Mouse (Mus musculus) midbrain, postnatal 0 days (tissue): ENCODE results near the gene Slc16a3. TPM values are rescaled to one million over a fixed set of nuclear protein-coding genes. Genes with fewer than 3 reads are reported as not detected.

Experiments
- ATAC-seq: fragments of 200-750 bp; cut with Nextera tagmentation; 2 replicates; pipeline ENCODE4 v1.8.0; 2017; ENCODE audit warnings: moderate number of reproducible peaks, mild to moderate bottlenecking, moderate TSS enrichment, moderate library complexity; ENCODE audit not compliant: low FRiP score
- DNase-seq: peaks from one replicate; pipeline ENCODE4 v3.0.0-alpha.2; 2015; ENCODE audit warnings: low spot score
- H3K27ac ChIP-seq: fragments of 300-500 bp; sonication (generic); 2 replicates; pipeline ENCODE4 v1.5.1; 2014; ENCODE audit warnings: low read depth, mild to moderate bottlenecking, low read length, mixed read lengths
- H3K27me3 ChIP-seq: fragments of 300-500 bp; sonication (generic); 2 replicates; pipeline ENCODE4 v1.6.1; 2014; ENCODE audit warnings: low read length, control low read depth, mixed read lengths; ENCODE audit not compliant: insufficient read depth
- H3K36me3 ChIP-seq: fragments of 300-500 bp; sonication (generic); 2 replicates; pipeline ENCODE4 v1.6.1; 2014; ENCODE audit warnings: low read length, control low read depth, mixed read lengths; ENCODE audit not compliant: insufficient read depth
- H3K4me1 ChIP-seq: fragments of 300-500 bp; sonication (generic); 2 replicates; pipeline ENCODE4 v1.6.1; 2014; ENCODE audit warnings: mild to moderate bottlenecking, control low read depth, antibody characterized with exemption, low read length, mixed read lengths; ENCODE audit not compliant: insufficient read depth
- H3K4me2 ChIP-seq: fragments of 300-500 bp; sonication (generic); 2 replicates; pipeline ENCODE4 v1.6.1; 2014; ENCODE audit warnings: low read depth, mild to moderate bottlenecking, low read length, mixed read lengths; ENCODE audit not compliant: poor library complexity, severe bottlenecking
- H3K4me3 ChIP-seq: fragments of 300-500 bp; sonication (generic); 2 replicates; pipeline ENCODE4 v1.5.1; 2014; ENCODE audit warnings: low read depth, mild to moderate bottlenecking, low read length, moderate library complexity
- H3K9ac ChIP-seq: fragments of 300-500 bp; sonication (generic); replicated peaks from 2 replicates; pipeline ENCODE4 v1.6.1; 2014; ENCODE audit warnings: mild to moderate bottlenecking, low read length, moderate library complexity, mixed read lengths; ENCODE audit not compliant: poor library complexity, severe bottlenecking
- H3K9me3 ChIP-seq: fragments of 300-500 bp; sonication (generic); 2 replicates; pipeline ENCODE4 v1.6.1; 2016; ENCODE audit warnings: low read length, control low read depth
- CTCF ChIP-seq: IDR thresholded peaks from 2 replicates; pipeline ENCODE4 v1.5.1; 2016; ENCODE audit warnings: antibody characterized with exemption, mild to moderate bottlenecking
- WGBS: fragments of 180-500 bp; shearing (Covaris S2); extraction: QIAGEN DNeasy Blood & Tissue Kit; methylation state at CpG from one replicate; pipeline ENCODE4 v1.1.7; 2014; 5-methylcytosine and 5-hydroxymethylcytosine counted together
- polyA plus RNA-seq: library from polyadenylated mRNA; unstranded; fragments of >200 nt; fragmentation: Nextera tagmentation; extraction: Ambion mirVana; gene quantifications from 2 replicates; pipeline ENCODE4 v1.2.1, GENCODE M21; 2015
- total RNA-seq: library from RNA; depleted of rRNA; stranded (reverse); fragments of >200 nt; gene quantifications from 2 replicates; pipeline ENCODE4 v1.2.3, GENCODE M21; 2014

Slc16a3 gene
- total and polyA plus RNA-seq, 2 experiments from 2014 or later = 3.2 to 20.2 TPM

DNA sequence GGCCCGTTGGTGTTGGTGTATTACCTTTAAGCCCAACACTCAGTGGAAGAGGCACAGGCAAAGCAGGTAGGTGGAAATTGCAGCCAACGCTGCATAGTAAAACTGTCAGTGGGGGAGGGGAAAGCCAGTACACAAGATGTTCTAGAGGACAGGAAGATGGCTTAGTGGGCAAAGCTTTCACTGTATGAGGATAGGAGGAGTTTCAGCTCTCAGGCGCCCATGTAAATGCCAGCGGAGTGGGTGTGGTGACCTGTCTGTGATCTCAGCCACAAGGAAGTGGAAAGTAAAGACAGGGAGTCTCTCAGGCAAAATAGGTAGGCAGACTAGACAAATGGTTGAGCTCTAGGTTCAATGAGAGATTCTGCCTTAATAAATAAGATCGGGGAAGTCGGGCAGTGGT is 7.3 kb upstream of the Slc16a3 start:
- ATAC-seq (no peak), DNase-seq (no peak)
- Histone ChIP-seq H3K4me3 (no peak overlapping the region), H3K9me3 (no peaks in the 10 kb centered on the region), H3K36me3 (no peaks in the 10 kb centered on the region), H3K9ac (no peak overlapping the region), H3K27ac (no peak overlapping the region), H3K27me3 (no peaks in the 10 kb centered on the region), H3K4me2 (no peak overlapping the region), H3K4me1 (no peaks in the 10 kb centered on the region)
- 87% methylated on average over 6 of the region's 6 CpGs for WGBS
- no peak for TF ChIP-seq CTCF

DNA sequence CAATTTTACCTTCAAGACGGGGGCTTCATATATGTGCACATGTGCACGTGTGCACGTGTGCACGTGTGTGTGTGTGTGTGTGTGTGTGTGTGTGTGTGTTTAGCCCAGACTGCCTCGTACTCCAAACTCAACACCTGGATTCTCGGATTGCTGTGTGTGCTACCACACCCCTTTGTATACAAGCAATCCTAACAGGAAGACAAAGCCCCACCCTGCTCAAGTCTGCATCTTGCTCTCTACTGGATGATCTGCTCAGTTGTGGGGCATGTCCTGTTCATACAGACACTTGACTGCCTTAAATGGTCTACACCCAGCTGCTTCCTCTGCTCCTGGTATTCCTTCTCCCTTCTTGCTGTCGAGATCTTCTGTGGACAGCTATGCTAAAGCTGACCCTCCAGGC is 3.0 kb upstream of the Slc16a3 start:
- DNase-seq (no peak), ATAC-seq (no peak)
- no peak for TF ChIP-seq CTCF
- 86% methylated on average over 7 of the region's 7 CpGs for WGBS
- H3K4me2 ChIP-seq = no peak overlapping the region
- no peaks in the 10 kb centered on the region for H3K36me3 ChIP-seq
- H3K4me1 ChIP-seq = 0 out of 2 replicates have a peak, but pooled peaks cover 8% of the 10 kb centered on the region
- no peaks in the 10 kb centered on the region for H3K9me3 ChIP-seq
- H3K9ac ChIP-seq = no peak overlapping the region
- H3K4me3 ChIP-seq = no peak overlapping the region
- peaks cover 23% of the 10 kb centered on the region for H3K27me3 ChIP-seq
- no peak overlapping the region for H3K27ac ChIP-seq

DNA sequence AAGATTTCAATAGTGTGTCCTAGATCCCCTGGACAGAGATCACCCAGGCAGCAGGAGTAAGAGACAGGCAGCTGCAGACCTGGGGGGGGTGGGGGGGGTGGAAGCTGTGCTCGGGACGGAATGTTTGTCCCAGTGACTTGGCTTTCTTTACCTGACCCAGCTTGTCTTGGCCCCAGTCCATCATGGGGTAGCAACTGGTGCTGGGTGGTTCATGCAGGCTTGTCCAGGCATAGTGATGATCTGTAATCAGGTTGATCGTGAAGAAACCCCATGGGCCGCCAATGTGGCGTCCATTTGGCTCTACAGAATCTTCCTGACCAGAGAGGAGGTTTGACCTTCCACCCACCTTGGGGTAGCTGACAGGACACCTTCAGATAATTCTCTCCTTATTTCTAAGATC is 2.4 kb upstream of the Slc16a3 start:
- 0 out of 2 replicates have a peak, but pooled peaks cover 8% of the 10 kb centered on the region for H3K4me1 ChIP-seq
- no peaks in the 10 kb centered on the region for H3K36me3 ChIP-seq
- no peak overlapping the region for H3K4me2 ChIP-seq
- 95% methylated on average over 5 of the region's 5 CpGs for WGBS
- H3K27me3 ChIP-seq = peaks cover 25% of the 10 kb centered on the region
- no peak overlapping the region for H3K27ac ChIP-seq
- DNase-seq = no peak
- H3K9ac ChIP-seq = no peak overlapping the region
- no peak for TF ChIP-seq CTCF
- H3K4me3 ChIP-seq = no peak overlapping the region
- H3K9me3 ChIP-seq = no peaks in the 10 kb centered on the region
- no peak for ATAC-seq

DNA sequence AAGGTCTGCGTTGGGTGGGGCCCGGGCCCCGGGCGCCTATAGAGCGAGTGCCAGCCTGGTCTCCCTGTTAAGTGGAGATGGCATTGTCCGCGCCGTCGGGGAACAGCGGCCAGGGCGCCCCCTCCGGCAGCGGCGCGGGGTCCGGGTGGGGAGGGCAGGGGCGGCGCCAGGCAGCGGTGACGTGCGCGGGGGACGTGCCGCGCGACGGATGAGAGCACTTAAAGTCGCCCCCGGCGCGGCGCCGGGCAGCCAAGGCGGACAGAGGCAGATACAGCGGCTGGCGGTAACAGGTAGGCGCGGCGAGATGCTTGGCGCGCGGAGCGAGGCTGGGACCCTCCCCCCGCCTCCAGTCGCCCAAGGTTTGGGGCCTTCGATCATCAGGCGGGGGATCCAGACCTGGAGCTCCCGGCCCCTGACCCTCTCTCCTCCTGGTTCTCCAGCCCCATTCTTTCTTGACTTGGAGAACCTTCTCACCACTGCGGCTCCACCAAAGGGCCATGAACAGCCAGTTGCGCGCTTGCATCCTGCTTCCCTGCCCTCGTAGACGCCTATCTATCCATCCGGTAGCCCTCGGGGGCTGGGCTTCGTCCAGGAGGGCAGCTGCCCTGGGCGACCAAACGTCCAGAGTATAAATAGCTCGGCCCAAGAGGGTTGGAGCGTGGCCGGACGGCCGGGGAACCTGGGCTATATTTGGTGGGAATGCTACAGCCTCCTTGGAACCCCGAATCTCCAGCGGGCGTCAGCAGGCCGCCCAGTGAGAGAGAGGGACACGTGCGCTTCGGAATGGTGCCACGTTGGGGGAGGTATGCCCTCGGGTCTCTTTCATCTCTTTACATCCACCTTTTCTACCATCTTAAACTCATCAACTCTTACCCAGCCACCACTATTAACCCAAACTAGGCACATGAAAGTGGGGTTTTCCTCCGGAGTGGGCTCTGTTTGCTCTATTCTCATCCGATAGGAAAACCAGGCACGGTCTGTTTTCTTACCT is 876 bp downstream of the Slc16a3 start:
- Histone ChIP-seq H3K4me2 (peak overlapping the region; percentile 51), H3K9me3 (no peaks in the 10 kb centered on the region), H3K4me1 (0 out of 2 replicates have a peak, but pooled peaks cover 11% of the 10 kb centered on the region), H3K4me3 (peak overlapping the region; percentile 35), H3K27me3 (peaks cover 25% of the 10 kb centered on the region), H3K27ac (no peak overlapping the region), H3K9ac (0 out of 2 replicates have a peak overlapping the region, but pooled peaks have one; percentile 19), H3K36me3 (no peaks in the 10 kb centered on the region)
- no peak for ATAC-seq
- peak; percentile 12 for DNase-seq
- whole genome bisulfite sequencing = 3% methylated on average over 70 of the region's 75 CpGs
- no peak for TF ChIP-seq CTCF

DNA sequence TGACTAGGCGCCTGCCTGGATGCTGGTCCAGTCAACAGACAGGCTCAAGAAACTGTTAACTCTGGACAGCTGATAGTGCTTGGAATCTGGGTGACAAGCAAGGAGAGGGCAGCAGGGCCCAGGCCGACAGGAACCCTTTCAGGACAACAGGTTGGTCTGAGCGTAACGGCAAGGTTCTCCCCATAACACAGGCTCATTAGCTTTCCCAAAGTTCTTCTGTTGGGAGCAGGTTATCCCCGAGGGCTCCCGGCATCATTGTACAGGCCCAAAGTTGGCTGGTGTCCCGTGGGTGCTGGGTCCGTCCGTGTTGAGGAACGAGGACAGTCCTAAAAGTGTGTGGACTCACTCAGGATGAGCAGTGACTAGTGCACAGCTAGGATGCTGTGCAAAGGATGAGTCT is 1.6 kb downstream of the Slc16a3 start:
- no peaks in the 10 kb centered on the region for H3K9me3 ChIP-seq
- H3K4me1 ChIP-seq = 0 out of 2 replicates have a peak, but pooled peaks cover 11% of the 10 kb centered on the region
- DNase-seq (no peak), ATAC-seq (no peak)
- 25% methylated on average over 10 of the region's 10 CpGs for WGBS
- H3K27ac ChIP-seq = no peak overlapping the region
- H3K4me3 ChIP-seq = peak overlapping the region; percentile 35
- peak overlapping the region; percentile 63; the same call in 1 of the 2 replicates for H3K4me2 ChIP-seq
- no peak overlapping the region for H3K9ac ChIP-seq
- no peak for TF ChIP-seq CTCF
- no peaks in the 10 kb centered on the region for H3K36me3 ChIP-seq
- peaks cover 25% of the 10 kb centered on the region for H3K27me3 ChIP-seq
